Comparison of ENCODE assay signal across 8 mouse cellular contexts in the genomic region with DNA sequence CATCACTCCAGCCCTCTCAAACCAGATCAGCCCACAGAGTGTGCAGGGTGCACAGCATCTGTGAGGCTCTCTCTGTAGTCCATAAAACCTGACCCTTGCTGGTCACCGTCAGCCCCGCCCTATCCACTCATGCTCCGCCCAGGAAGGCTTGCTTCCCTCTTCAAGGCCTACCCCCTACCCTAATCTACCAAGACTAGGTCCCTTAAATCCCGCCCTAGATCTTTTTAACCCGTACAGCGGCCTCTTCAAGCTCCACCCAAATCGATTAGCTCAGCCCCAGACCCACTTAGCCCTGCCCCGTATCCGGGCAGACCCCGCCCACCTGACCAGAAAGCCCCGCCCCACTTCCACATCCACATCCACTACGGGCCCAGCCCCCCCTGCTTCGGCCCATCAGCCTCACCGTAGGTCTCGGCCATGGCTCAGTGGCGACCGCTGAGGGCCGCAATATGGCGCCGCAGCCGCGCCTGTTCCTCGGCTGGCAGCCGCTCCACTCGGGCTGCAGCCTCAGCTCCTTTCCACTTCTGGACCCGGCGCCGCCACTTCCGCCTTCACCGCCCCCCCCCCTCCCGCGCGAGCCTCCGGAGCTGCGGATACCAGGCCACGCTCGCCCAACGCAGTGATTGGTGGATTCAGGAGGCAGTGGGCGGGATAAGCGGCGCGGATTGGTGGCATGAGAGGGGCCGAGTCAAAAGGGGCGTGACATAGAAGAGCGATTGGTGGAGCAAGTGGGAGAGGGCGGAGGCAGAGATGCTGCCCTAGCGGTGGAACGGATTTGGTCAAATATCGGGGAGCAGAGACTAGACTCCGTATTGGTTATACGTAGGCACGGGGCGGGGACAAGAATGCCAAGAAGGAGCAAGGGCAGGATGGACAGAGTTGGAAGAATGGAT. TPM values are rescaled to one million over a fixed set of nuclear protein-coding genes. Genes with fewer than 3 reads are reported as not detected.
A peak's percentile ranks its signal among the peaks of the same experiment; 100 is the strongest.
DNase-seq lines count a peak whose midpoint lies in the region; ATAC-seq lines count a peak whose summit lies in the region.

A gene (minus strand): TSS at position 573 of the 893 bp plus-strand sequence.

- no peaks in the 10 kb centered on the region for H3K9me3 ChIP-seq in lung, embryonic 16.5 days (ENCODE audit: control insufficient read depth, low read length)

- ATAC-seq in hematopoietic stem cell, adult 5-6 weeks (replicated peaks in 1 of 2; ENCODE audit: insufficient read depth in 1 of 2, low FRiP score in 2 of 2, low TSS enrichment in 1 of 2, low read depth in 1 of 2, poor library complexity in 2 of 2, severe bottlenecking in 2 of 2), result peak; percentile 96 to 97
- ATAC-seq in lung, embryonic 16.5 days (ENCODE audit: low read depth), result peak; percentile 97

- H3K4me1 ChIP-seq in lung, embryonic 16.5 days (replicated peaks; ENCODE audit: control insufficient read depth, insufficient read depth, low read length), result peaks cover 17% of the 10 kb centered on the region

- peak within 1 kb of the TSS; percentile 75 for H3K4me3 ChIP-seq in lung, embryonic 16.5 days (ENCODE audit: low read length)

- no peaks in the 10 kb centered on the region for H3K27me3 ChIP-seq in lung, embryonic 16.5 days (ENCODE audit: control insufficient read depth, insufficient read depth, low read depth, low read length)

- H3K36me3 ChIP-seq in lung, embryonic 16.5 days (ENCODE audit: control insufficient read depth, insufficient read depth, low read length), result peaks cover 8% of the 10 kb centered on the region; the same call in 1 of the 2 replicates

- H3K27ac ChIP-seq in lung, embryonic 16.5 days (ENCODE audit: low read length), result peak within 1 kb of the TSS; percentile 98

- DNase-seq in MEL-GATA-1-ER (ENCODE audit: extremely low read depth, low read depth), result peak; percentile 97
- DNase-seq in cerebellum, adult 8-10 months, result peak; percentile 99
- DNase-seq in forelimb bud, embryonic 11.5 days (ENCODE audit: low read depth, low spot score), result peak; percentile 99
- peak; percentile 99 for DNase-seq in layer of hippocampus, adult 9-10 months (ENCODE audit: low spot score)
- DNase-seq in ovary, postnatal 10 days (ENCODE audit: low spot score), result peak; percentile 95
- DNase-seq in thymus, postnatal 10 days (ENCODE audit: low spot score in 2 of 2), result peak; percentile 99 to 100

- H3K9ac ChIP-seq in lung, embryonic 16.5 days (ENCODE audit: low read length), result peak within 1 kb of the TSS; percentile 64

- peak within 1 kb of the TSS; percentile 70 for H3K4me2 ChIP-seq in lung, embryonic 16.5 days (ENCODE audit: low read depth, low read length)

- whole genome bisulfite sequencing in lung, embryonic 16.5 days, result under 1% methylated on average over 52 of the region's 53 CpGs

RNA-seq across cellular contexts. Expression of the gene that starts here (rescaled TPM):
- total RNA-seq in hematopoietic stem cell, adult 5-6 weeks (2017), result 15.4 and 21.1 TPM in 2 replicates
- polyA plus RNA-seq in lung, embryonic 16.5 days (2015; fragmentation: Nextera tagmentation; extraction: Ambion mirVana), result 73.2 and 76.1 TPM in 2 replicates

Comparison
In these comparisons a context has a peak if more than half of its experiments do, and no peak if none do; other contexts are left out.
1. Peak in every context shown above with its lines: DNase-seq, ATAC-seq, H3K4me3 ChIP-seq and H3K27ac ChIP-seq.